Mouse (Mus musculus): ENCODE results near the gene Ppp1r9a.

Gene Ppp1r9a

GRCm38 (mm10) chr6:5156541-5157425, 254.1 kb downstream of the Ppp1r9a start:
- DNase-seq (ENCODE audit: low read depth, low spot score) = no peak

GRCm38 (mm10) chr6:5159385-5159791, 256.7 kb downstream of the Ppp1r9a start:
- DNase-seq (ENCODE audit: low read depth, low spot score) = no peak

- no peak for DNase-seq (ENCODE audit: low read depth, low spot score)
Measured at GRCm38 (mm10) chr6:5162052-5162451, 259.3 kb downstream of the Ppp1r9a start.

- no peak for DNase-seq (ENCODE audit: low read depth, low spot score)
Measured at GRCm38 (mm10) chr6:5163507-5164144, 260.9 kb downstream of the Ppp1r9a start.

GRCm38 (mm10) chr6:5164855-5165254, 262.1 kb downstream of the Ppp1r9a start:
- no peak for DNase-seq (ENCODE audit: low read depth, low spot score)

GRCm38 (mm10) chr6:5167051-5167677, 264.4 kb downstream of the Ppp1r9a start:
- peak; percentile 21 for DNase-seq (ENCODE audit: low read depth, low spot score)

GRCm38 (mm10) chr6:5168158-5168557, 265.4 kb downstream of the Ppp1r9a start:
- peak; percentile 33 for DNase-seq (ENCODE audit: low read depth, low spot score)

- DNase-seq (ENCODE audit: low read depth, low spot score) = no peak
Measured at GRCm38 (mm10) chr6:5171418-5171817, 268.7 kb downstream of the Ppp1r9a start.

- no peak for DNase-seq (ENCODE audit: low read depth, low spot score)
Measured at GRCm38 (mm10) chr6:5172571-5172970, 269.9 kb downstream of the Ppp1r9a start.

- DNase-seq (ENCODE audit: low read depth, low spot score) = no peak
Measured at GRCm38 (mm10) chr6:5174179-5174812, 271.6 kb downstream of the Ppp1r9a start.

- DNase-seq (ENCODE audit: low read depth, low spot score) = peak; percentile 59
Measured at GRCm38 (mm10) chr6:5177967-5178891, 275.5 kb downstream of the Ppp1r9a start.

- DNase-seq (ENCODE audit: low read depth, low spot score) = no peak
Measured at GRCm38 (mm10) chr6:5179189-5179588, 276.5 kb downstream of the Ppp1r9a start.

- DNase-seq (ENCODE audit: low read depth, low spot score) = no peak
Measured at GRCm38 (mm10) chr6:5180645-5181044, 277.9 kb downstream of the Ppp1r9a start.

- DNase-seq (ENCODE audit: low read depth, low spot score) = no peak
Measured at GRCm38 (mm10) chr6:5186229-5186950, 283.7 kb downstream of the Ppp1r9a start.

- DNase-seq (ENCODE audit: low read depth, low spot score) = no peak
Measured at GRCm38 (mm10) chr6:5187586-5187985, 284.9 kb downstream of the Ppp1r9a start.

- DNase-seq (ENCODE audit: low read depth, low spot score) = no peak
Measured at GRCm38 (mm10) chr6:5188036-5188435, 285.3 kb downstream of the Ppp1r9a start.

GRCm38 (mm10) chr6:5188938-5189337, 286.2 kb downstream of the Ppp1r9a start:
- no peak for DNase-seq (ENCODE audit: low read depth, low spot score)

- no peak for DNase-seq (ENCODE audit: low read depth, low spot score)
Measured at GRCm38 (mm10) chr6:5189507-5189906, 286.8 kb downstream of the Ppp1r9a start.

- no peak for DNase-seq (ENCODE audit: low read depth, low spot score)
Measured at GRCm38 (mm10) chr6:5190761-5191160, 288.0 kb downstream of the Ppp1r9a start.

- DNase-seq (ENCODE audit: low read depth, low spot score) = no peak
Measured at GRCm38 (mm10) chr6:5193693-5194092, 291.0 kb downstream of the Ppp1r9a start, which contains the start of gene Pon1. TSS of gene Pon1 (minus strand) at chr6:5193946.
